Mouse (Mus musculus): ENCODE measurements around the gene Tub. TPM values are rescaled to one million over a fixed set of nuclear protein-coding genes. Genes with fewer than 3 reads are reported as not detected.

The Tub gene
- total and polyA plus RNA-seq, 3 experiments: 0.16 to 0.75 TPM; not detected in 1

GRCm38 (mm10) chr7:108965968-108966367, 15.8 kb downstream of the Tub start:
- ATAC-seq (ENCODE audit: extremely low read depth, insufficient number of reproducible peaks, low FRiP score, poor library complexity, severe bottlenecking) (no peak; the same call in 1 of the 2 replicates), DNase-seq (ENCODE audit: low spot score) (no peak)
- Histone ChIP-seq H3K4me3 (ENCODE audit: low read depth, low read length) (no peak overlapping the region), H3K27me3 (ENCODE audit: insufficient read depth, low read length) (peaks cover 5% of the 10 kb centered on the region), H3K4me1 (ENCODE audit: insufficient read depth, low read depth, low read length) (no peaks in the 10 kb centered on the region), H3K36me3 (replicated peaks) (no peaks in the 10 kb centered on the region), H3K9me3 (replicated peaks) (no peaks in the 10 kb centered on the region)
- TF ChIP-seq POLR2AphosphoS5 (IDR thresholded peaks at IDR 0.05; ENCODE audit: insufficient replicate concordance, low read depth, low read length) (no peak), CTCF (IDR thresholded peaks at IDR 0.05; ENCODE audit: low read depth, low read length) (peak; percentile 58), TAL1 (conservative IDR thresholded peaks at IDR 0.05; ENCODE audit: low read depth, low read length) (no peak)

- Histone ChIP-seq H3K4me1 (ENCODE audit: insufficient read depth, low read depth, low read length) (no peaks in the 10 kb centered on the region), H3K36me3 (replicated peaks) (no peaks in the 10 kb centered on the region), H3K9me3 (replicated peaks) (no peaks in the 10 kb centered on the region), H3K27me3 (ENCODE audit: insufficient read depth, low read length) (peaks cover 5% of the 10 kb centered on the region), H3K4me3 (ENCODE audit: low read depth, low read length) (no peak overlapping the region)
- no peak for TF ChIP-seq GATA2 (IDR thresholded peaks at IDR 0.05; ENCODE audit: borderline replicate concordance, low read depth, low read length)
- peak; percentile 82 for TF ChIP-seq CTCF (IDR thresholded peaks at IDR 0.05; ENCODE audit: low read depth, low read length)
- TF ChIP-seq GATA1 (IDR thresholded peaks at IDR 0.05; ENCODE audit: borderline replicate concordance, low read length): no peak
- ATAC-seq (ENCODE audit: extremely low read depth, insufficient number of reproducible peaks, low FRiP score, poor library complexity, severe bottlenecking) (peak; percentile 72), DNase-seq (ENCODE audit: low spot score) (peak; percentile 16)
Measured at GRCm38 (mm10) chr7:108966742-108967362, 16.7 kb downstream of the Tub start.

GRCm38 (mm10) chr7:108968201-108968600, 18.1 kb downstream of the Tub start:
- Histone ChIP-seq H3K9me3 (replicated peaks) (no peaks in the 10 kb centered on the region), H3K36me3 (replicated peaks) (no peaks in the 10 kb centered on the region), H3K4me3 (ENCODE audit: low read depth, low read length) (no peak overlapping the region), H3K4me1 (ENCODE audit: insufficient read depth, low read depth, low read length) (no peaks in the 10 kb centered on the region), H3K27me3 (ENCODE audit: insufficient read depth, low read length) (peaks cover 8% of the 10 kb centered on the region)
- TF ChIP-seq CTCF (IDR thresholded peaks at IDR 0.05; ENCODE audit: low read depth, low read length) (no peak), GATA2 (IDR thresholded peaks at IDR 0.05; ENCODE audit: borderline replicate concordance, low read depth, low read length) (no peak), TAL1 (conservative IDR thresholded peaks at IDR 0.05; ENCODE audit: low read depth, low read length) (no peak), GATA1 (IDR thresholded peaks at IDR 0.05; ENCODE audit: borderline replicate concordance, low read length) (no peak), POLR2AphosphoS5 (IDR thresholded peaks at IDR 0.05; ENCODE audit: insufficient replicate concordance, low read depth, low read length) (no peak)
- DNase-seq (ENCODE audit: low spot score): no peak
- ATAC-seq (ENCODE audit: extremely low read depth, insufficient number of reproducible peaks, low FRiP score, poor library complexity, severe bottlenecking): no peak

GRCm38 (mm10) chr7:108972273-108972672, 22.1 kb downstream of the Tub start:
- DNase-seq (ENCODE audit: low spot score) (no peak), ATAC-seq (ENCODE audit: extremely low read depth, insufficient number of reproducible peaks, low FRiP score, poor library complexity, severe bottlenecking) (no peak)
- peaks cover 8% of the 10 kb centered on the region for H3K27me3 ChIP-seq (ENCODE audit: insufficient read depth, low read length)
- H3K9me3 ChIP-seq (replicated peaks): no peaks in the 10 kb centered on the region
- no peaks in the 10 kb centered on the region for H3K4me1 ChIP-seq (ENCODE audit: insufficient read depth, low read depth, low read length)
- H3K4me3 ChIP-seq (ENCODE audit: low read depth, low read length): no peak overlapping the region
- TF ChIP-seq CTCF (IDR thresholded peaks at IDR 0.05; ENCODE audit: low read depth, low read length) (no peak), GATA1 (IDR thresholded peaks at IDR 0.05; ENCODE audit: borderline replicate concordance, low read length) (no peak)
- H3K36me3 ChIP-seq (replicated peaks): no peaks in the 10 kb centered on the region

GRCm38 (mm10) chr7:108985934-108986708, 36.0 kb downstream of the Tub start:
- ATAC-seq (ENCODE audit: extremely low read depth, insufficient number of reproducible peaks, low FRiP score, poor library complexity, severe bottlenecking) (no peak), DNase-seq (ENCODE audit: low spot score) (no peak)
- H3K4me1 ChIP-seq (ENCODE audit: insufficient read depth, low read depth, low read length): no peaks in the 10 kb centered on the region
- no peaks in the 10 kb centered on the region for H3K36me3 ChIP-seq (replicated peaks)
- no peaks in the 10 kb centered on the region for H3K27me3 ChIP-seq (ENCODE audit: insufficient read depth, low read length)
- no peaks in the 10 kb centered on the region for H3K9me3 ChIP-seq (replicated peaks)
- no peak overlapping the region for H3K4me3 ChIP-seq (ENCODE audit: low read depth, low read length)
- TF ChIP-seq GATA2 (IDR thresholded peaks at IDR 0.05; ENCODE audit: borderline replicate concordance, low read depth, low read length) (no peak), CTCF (IDR thresholded peaks at IDR 0.05; ENCODE audit: low read depth, low read length) (no peak), TAL1 (conservative IDR thresholded peaks at IDR 0.05; ENCODE audit: low read depth, low read length) (no peak), POLR2AphosphoS5 (IDR thresholded peaks at IDR 0.05; ENCODE audit: insufficient replicate concordance, low read depth, low read length) (no peak), GATA1 (IDR thresholded peaks at IDR 0.05; ENCODE audit: borderline replicate concordance, low read length) (no peak)

- Histone ChIP-seq H3K4me3 (ENCODE audit: low read depth, low read length) (no peak overlapping the region), H3K9me3 (replicated peaks) (no peaks in the 10 kb centered on the region), H3K4me1 (ENCODE audit: insufficient read depth, low read depth, low read length) (no peaks in the 10 kb centered on the region), H3K36me3 (replicated peaks) (no peaks in the 10 kb centered on the region), H3K27me3 (ENCODE audit: insufficient read depth, low read length) (no peaks in the 10 kb centered on the region)
- no peak for DNase-seq (ENCODE audit: low spot score)
- no peak for ATAC-seq (ENCODE audit: extremely low read depth, insufficient number of reproducible peaks, low FRiP score, poor library complexity, severe bottlenecking)
- TF ChIP-seq CTCF (IDR thresholded peaks at IDR 0.05; ENCODE audit: low read depth, low read length) (no peak), GATA1 (IDR thresholded peaks at IDR 0.05; ENCODE audit: borderline replicate concordance, low read length) (no peak), TAL1 (conservative IDR thresholded peaks at IDR 0.05; ENCODE audit: low read depth, low read length) (no peak), POLR2AphosphoS5 (IDR thresholded peaks at IDR 0.05; ENCODE audit: insufficient replicate concordance, low read depth, low read length) (no peak), GATA2 (IDR thresholded peaks at IDR 0.05; ENCODE audit: borderline replicate concordance, low read depth, low read length) (no peak)
Measured at GRCm38 (mm10) chr7:108991207-108991606, 41.1 kb downstream of the Tub start.

All from G1E (cell line).